Mouse (Mus musculus): ENCODE data around the gene Zfp207.
"Not testable (repeated sequence)": the region's sequence is repeated elsewhere in the genome, so short reads cannot be mapped to it uniquely, and the experiment has no call there.

Zfp207 gene

DNA sequence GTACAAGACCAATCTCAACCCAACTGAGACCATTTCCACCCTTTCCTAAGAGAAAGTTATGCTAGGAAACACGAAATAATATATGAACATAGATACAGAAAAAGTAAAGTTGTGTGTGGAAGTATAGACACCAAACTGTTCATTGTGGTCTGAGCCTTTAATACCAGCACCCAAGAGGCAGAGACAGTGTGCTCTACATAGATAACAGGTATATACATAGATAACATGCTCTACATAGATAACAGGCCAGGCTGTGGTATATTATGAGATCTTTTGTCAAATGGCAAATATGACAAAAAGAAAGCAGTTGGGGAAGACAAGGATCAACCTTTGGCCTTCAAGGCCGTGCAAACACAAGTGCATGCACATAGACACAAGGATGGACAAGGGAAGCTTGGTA is 27.3 kb downstream of the Zfp207 start:
- no peak for DNase-seq (ENCODE audit: low read depth, low spot score)

DNA sequence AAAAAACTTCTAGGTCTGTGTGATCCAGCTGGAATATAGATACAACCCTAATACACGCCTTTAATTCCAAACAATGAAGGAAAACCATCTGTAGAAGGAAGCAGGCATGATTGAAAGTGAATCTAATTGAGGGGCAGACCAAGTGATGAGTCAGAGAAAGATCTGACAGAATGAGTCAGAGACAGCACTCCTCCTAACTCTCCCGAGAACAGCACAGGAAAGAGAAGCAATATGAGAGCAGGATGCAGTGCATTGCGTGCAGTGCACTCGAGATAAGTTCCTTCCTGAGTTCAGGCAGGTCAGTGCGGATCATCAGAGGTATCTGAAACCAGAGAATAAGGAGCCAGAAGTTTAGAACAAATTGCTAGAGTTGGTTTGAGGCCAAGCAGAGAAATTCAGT is 34.0 kb downstream of the Zfp207 start:
- DNase-seq (ENCODE audit: low read depth, low spot score): no peak

DNA sequence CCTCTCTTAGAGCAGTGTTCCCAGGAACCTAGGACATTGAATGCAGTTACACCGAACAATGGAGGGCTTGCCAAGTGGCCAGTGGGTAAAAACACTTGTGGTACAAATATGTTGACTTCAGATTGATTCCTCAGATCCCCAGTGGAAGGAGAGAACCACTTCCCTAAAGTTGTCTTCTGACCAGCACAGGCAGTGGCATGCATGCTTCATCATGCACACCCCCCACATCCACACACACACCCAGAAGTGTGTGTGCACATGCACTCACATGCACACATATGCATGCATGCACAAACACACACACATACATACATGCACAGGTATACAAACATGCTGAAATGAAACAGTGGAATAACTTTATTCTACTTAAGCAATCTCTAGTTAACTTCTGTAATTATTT is 36.7 kb downstream of the Zfp207 start:
- DNase-seq (ENCODE audit: low read depth, low spot score): no peak

DNA sequence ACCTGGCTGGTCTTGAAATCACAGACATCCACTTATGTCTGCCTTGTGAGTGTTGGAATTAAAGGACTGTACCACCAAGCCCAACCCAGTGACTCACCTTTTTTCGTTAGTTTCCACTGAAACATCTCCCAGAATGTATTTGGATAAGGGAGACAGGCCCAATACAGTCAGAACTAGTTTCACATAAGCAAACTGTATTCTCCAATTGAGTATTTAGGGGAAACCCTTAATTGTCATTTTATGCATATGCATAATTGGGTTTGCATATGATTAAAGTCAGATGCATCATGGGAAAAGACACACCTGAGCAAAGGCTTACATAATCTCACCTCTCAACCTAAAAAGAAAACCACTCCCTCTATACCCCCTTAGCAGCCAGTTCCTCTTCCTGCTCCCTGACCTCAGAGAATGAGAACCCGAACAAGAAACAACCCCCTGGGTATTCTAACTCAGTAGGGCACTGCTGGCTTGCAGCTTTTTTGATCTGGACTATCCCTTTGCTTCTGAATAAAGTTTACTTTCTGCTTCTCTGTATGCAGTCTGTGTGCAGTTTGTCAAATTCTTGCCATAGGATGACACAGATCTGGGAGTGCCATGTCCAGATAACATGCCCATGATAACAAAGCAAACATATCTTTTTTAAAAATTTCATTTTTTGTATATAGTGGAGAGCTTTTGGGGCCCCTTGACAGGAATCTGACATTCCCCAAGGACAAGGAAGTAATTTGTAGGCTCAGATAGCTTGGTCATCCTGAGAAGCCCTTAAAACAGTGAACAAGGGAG is 37.3 kb downstream of the Zfp207 start:
- DNase-seq (ENCODE audit: low read depth, low spot score): no peak

DNA sequence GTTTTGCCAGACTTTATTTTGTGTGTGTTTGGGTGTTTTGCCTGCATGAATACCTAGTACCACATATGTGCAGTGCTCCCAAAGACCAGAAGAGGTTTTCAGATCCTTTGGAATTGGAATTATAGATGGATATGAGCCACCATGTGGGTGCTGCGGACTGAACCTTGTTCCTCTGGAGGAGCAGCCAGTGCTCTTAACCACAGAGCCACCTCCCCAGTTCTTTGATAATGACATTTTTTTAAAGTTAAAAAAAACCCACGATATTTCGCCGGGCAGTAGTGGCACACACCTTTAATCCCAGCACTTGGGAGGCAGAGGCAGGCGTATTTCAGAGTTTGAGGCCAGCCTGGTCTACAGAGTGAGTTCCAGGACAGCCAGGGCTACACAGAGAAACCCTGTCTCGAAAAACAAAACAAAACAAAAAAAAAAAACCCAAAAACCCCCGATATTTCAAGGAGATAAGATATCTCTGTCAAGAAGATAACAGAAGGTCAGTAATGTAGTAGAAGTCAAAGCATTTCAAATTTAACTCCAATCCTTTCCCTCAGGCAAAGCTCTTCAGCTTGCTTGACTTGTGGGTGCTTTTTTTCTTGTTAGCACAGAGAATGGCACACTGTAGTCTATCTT is 38.5 kb downstream of the Zfp207 start:
- DNase-seq (ENCODE audit: low read depth, low spot score): no peak

DNA sequence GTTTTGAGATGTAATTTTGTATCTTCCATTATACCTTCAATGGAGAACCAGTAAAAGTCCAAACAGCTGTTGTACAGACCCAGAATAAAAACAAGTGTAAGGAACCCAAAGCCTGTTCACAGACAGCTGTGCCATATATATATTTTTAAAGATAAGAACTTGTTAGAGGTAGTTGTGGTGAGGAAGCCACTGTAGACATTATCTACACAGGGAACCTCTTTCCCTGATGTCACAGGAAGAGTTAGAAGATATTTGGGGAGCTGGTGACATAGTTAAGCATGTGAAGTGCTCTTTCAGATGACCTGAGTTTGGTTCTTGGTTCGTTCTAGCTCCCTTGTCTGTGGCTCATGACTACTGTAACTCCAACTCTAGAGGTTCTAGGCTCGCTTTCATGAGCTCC is 41.6 kb downstream of the Zfp207 start:
- no peak for DNase-seq (ENCODE audit: low read depth, low spot score)

DNA sequence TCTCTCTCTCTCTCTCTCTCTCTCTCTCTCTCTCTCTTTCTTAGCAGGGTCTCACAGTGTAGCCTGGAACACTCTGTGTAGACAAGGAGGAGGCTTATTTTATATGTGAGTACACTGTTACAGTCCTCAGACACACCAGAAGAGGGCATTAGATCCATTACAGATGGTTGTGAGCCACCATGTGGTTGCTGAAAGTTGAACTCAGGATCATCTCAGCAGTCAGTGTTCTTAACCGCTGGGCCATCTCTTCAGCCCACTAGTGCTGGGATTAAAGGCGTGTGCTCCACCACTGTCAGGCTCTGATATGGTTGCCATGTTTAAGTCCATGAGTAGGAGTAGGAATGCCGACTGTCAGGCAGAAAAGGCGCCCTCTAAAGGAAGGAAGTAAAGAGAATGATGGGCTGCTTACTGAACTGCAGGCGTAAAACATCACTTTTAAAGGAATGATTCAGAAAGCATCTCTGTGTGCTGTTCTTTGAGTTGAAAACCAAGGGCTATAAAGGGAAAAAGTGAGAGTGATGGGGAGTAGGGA is 42.2 kb downstream of the Zfp207 start:
- no peak for DNase-seq (ENCODE audit: low read depth, low spot score)

DNA sequence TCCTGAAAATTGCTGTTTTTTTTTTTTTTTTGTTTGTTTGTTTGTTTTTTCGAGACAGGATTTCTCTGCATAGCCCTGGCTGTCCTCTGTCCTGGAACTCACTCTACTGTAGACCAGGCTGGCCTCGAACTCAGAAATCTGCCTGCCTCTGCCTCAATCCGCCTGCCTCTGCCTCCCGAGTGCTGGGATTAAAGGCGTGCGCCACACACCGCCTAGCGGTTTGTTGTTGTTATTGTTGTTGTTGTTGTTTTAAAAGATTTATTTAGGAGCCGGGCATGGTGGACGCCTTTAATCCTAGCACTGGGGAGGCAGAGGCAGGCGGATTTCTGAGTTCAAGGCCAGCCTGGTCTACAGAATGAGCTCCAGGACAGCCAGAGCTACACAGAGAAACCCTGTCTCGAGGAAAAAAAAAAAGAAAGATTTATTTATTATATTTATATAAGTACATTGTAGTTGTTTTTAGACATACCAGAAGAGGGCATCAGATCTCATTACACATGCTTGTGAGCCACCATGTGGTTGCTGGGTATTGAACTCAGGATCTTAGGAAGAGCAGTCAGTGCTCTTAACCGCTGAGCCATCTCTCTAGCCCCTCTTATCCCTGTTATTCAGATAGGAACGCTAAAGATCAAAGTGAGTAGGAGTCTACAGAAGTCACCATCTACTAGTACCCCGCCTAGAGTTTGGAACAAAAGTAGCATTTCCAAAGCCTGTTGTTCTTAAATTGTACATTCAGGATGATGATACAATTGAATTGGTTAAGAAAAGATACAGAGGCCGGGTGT is 43.1 kb downstream of the Zfp207 start:
- DNase-seq (ENCODE audit: low read depth, low spot score): not testable (repeated sequence)

DNA sequence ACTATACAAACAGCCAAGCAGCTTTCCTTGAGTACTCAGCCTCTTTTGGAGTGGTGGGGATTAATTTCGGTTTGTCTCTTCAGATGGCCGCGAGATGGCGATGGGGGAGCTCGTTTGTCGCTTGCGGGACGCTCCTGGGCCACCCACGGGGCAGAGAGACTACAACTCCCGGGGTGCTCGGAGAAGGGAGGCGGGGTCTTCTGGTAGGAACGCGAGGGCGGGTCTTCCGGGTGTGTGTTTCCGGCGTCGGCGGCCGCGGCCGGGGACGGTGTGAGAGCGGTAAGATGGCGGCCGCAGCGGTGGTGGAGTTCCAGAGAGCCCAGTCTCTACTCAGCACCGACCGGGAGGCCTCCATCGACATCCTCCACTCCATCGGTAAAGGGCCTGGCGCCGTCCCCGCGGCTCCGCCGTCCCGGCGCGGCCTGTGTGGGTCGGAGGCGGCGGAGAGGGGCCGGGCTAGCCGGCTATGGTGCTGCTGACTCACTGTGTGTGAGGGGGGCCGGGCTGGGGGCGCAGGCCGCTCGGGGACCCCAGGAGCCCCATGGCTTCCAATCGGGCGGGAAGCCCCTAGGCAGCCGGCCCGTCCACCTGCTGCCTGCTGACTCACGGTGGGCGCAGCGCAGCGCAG is 45.4 kb downstream of the Zfp207 start, which contains the start of gene Psmd11:
Gene Psmd11, plus strand, starts transcription at position 235 of the 628 bp plus-strand sequence.
- peak; percentile 91 for DNase-seq (ENCODE audit: low read depth, low spot score)

DNA sequence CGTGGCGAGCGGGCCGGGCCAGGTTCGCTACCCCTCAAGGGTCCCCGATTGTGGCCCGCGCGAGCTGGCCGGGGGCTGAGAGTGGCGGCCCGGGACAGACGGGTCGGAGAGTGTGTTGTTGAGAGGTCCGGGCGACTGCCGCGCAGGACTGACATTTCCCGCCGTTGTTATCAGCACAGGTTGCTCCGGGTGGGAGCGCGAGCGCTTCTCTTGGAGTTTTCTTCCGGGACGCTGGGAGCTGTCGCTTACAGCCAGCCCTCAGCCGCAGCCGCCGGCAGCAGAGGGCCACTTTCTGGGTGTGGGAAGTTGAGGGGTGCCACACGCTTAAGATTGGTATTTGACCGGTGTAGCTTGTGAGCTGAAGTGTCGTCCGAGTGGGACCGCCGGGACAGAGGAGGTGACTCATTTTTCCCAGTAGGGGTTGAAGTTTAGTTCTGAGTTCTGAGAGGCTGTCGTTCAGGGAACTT is 46.0 kb downstream of the Zfp207 start:
- no peak for DNase-seq (ENCODE audit: low read depth, low spot score)

DNA sequence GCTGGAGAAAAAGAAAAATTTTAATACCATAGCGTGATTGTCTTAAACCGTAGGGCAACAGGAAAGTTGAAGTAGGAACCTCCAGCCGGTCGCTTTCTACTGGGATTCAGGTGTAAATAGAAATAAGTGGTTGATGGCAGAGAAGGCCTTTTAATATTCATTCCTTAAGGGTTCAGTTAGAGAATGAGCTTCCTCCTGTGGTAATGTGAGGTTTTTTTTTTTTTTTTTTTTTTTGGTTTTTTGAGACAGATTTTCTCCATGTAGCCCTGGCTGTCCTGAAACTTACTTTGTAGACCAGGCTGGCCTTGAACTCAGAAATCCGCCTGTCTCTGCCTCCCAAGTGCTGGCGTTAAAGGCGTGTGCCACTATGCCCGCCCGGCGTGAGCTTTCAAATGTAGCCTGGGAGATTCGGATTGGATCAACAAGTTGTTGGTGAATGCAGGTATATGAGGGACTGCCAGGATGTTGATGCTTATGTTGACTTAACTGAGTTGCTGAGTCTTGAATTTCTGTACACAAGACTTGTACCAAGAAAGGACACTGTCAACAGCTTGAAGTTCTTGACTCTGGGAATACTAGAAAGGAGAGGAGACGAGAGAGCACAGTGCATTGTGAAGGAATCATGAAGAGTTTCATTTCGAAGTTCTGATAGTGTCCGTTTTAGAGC is 46.6 kb downstream of the Zfp207 start:
- DNase-seq (ENCODE audit: low read depth, low spot score): no peak

DNA sequence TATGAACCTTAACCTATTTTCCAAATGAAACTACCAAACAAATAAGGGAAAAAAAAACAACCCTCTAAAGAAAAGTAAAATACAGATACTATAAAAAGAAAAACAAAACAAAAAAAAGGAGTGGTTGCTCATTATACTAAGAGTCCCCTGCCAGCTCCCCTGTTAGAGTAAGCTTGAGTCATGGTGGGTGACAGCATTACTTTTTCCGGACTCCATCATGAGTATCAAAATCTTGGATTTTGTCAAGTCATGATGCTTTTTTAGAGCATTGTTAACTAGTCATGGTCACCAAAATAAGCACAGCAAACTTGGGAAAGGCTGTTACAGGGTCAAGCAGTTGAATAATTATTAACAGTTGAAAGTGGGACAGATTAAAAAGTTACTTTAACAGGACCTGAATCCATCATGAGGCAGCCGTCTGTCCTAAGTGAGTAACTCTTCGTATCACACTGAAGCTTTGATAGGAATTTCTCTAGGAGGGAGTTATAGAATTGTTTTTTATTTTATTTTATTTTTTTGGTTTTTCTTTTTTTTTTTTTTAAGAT is 47.4 kb downstream of the Zfp207 start:
- no peak for DNase-seq (ENCODE audit: low read depth, low spot score)

DNA sequence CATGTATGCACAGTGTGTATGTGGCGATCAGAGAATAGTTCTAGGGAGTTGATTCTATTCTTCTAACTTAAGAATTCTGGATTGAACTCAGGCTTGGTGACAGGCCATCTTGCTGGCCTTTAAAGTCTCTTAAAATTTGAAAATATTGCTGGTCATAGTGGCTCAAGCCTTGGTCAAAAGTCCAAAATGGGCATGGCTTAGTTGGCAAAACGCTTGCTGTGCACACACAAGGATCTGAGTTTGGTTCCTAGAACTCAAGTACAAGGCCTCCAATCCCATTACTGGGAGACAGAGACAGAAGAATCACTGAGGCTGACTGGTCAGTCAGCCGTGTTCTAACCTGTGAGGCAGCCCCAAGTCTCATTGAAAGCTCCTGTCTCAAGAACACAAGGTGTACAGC is 63.8 kb downstream of the Zfp207 start:
- no peak for DNase-seq (ENCODE audit: low read depth, low spot score)

DNA sequence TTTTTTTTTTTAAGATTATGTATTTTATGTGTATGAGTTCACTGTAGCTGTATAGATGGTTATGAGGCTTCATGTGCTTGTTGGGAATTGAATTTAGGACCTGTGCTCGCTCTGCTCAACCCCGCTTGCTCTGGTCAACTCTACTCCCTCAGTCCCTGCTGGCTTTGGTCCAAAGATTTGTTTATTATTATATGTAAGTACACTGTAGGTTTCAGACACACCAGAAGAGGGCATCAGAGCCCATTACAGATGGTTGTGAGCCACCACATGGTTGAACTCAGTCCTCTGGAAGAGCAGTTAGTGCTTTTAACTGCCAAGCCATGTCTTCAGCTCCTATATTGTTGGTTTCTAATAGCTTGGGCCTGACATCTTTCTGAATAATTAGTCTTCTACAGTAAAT is 66.8 kb downstream of the Zfp207 start:
- no peak for DNase-seq (ENCODE audit: low read depth, low spot score)

DNA sequence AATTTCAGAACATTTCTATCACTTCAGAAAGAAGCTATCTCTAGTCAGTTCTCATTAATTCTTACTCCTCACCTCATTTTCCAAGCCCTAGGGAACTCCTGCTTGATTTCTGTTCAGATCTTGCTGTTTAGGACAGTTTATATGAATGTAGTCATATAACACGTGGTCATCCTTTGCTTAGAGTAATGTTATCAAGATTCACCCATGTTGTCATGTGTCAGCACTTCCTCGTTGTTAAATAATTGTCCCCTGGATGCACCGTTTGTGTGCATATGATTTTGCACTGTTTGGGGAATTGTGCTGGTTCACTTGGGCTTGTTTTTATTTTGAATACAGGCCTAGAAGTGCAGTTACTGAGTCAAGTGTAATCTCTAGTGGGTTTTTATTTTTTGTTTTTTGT is 69.2 kb downstream of the Zfp207 start:
- no peak for DNase-seq (ENCODE audit: low read depth, low spot score)

DNA sequence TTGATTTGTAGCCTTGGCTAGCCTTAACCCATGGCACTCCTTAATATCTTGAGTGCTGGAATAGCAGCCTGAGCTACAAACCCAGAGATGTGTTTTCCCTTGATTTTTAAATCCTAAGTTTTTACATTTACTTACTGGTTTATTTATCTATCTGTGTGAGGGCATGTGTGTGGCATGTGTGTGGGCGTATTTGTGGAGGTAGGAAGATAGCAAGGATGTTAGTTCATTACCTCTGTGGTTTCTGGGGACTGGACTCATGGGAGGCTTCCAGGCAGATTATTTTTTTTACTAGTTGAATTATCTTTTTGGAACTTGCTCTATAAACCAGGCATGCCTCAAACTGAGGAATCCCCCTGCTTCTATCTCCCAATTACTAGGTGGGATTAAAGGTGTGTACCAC is 70.1 kb downstream of the Zfp207 start:
- DNase-seq (ENCODE audit: low read depth, low spot score): no peak
